In genomic region chr10:88861416-88861815, GRCm38 (mm10) we compare ENCODE assay signal across 28 mouse cellular contexts. TPM values are rescaled to one million over a fixed set of nuclear protein-coding genes. Genes with fewer than 3 reads are reported as not detected.
"Had no signal": no experiment of that assay in that cellular context is flagged by ENCODE, and none has a peak within 500 bp of the region (broad histone marks: within the 10 kb centered on the region; RNA-seq: fewer than 3 reads in every experiment).

No protein-coding gene starts in this region.

- DNase-seq: cerebellum, adult 18-20 months; cerebellum, adult 2 months; cerebellum, adult 8-10 months; cerebellum, adult 9-10 months; cerebellum, adult 9-11 months; cerebellum, postnatal 10 days; cerebellum, postnatal 14 days; cerebellum, postnatal 25 days; cerebellum, postnatal 36 days; embryo, embryonic 11 days; forebrain, postnatal 0 days; gastrocnemius, adult 2 months; gastrocnemius, postnatal 10 days; gastrocnemius, postnatal 14 days; gastrocnemius, postnatal 25 days; gastrocnemius, postnatal 36 days had no signal

- H3K9ac ChIP-seq: embryonic facial prominence, embryonic 12.5 days; embryonic facial prominence, embryonic 13.5 days; embryonic facial prominence, embryonic 15.5 days; forebrain, embryonic 12.5 days; forebrain, embryonic 13.5 days; forebrain, embryonic 15.5 days; forebrain, postnatal 0 days had no signal

- H3K27ac ChIP-seq: embryonic facial prominence, embryonic 10.5 days; embryonic facial prominence, embryonic 12.5 days; embryonic facial prominence, embryonic 13.5 days; embryonic facial prominence, embryonic 15.5 days; forebrain, embryonic 10.5 days; forebrain, embryonic 12.5 days; forebrain, embryonic 13.5 days; forebrain, embryonic 15.5 days; gastrocnemius, adult 2 months had no signal

- H3K4me1 ChIP-seq: embryonic facial prominence, embryonic 10.5 days; embryonic facial prominence, embryonic 12.5 days; embryonic facial prominence, embryonic 13.5 days; embryonic facial prominence, embryonic 15.5 days; forebrain, embryonic 10.5 days; forebrain, embryonic 12.5 days; forebrain, embryonic 13.5 days; forebrain, embryonic 15.5 days had no signal

- H3K27me3 ChIP-seq: embryonic facial prominence, embryonic 12.5 days; embryonic facial prominence, embryonic 13.5 days; embryonic facial prominence, embryonic 15.5 days; forebrain, embryonic 12.5 days; forebrain, embryonic 13.5 days; forebrain, embryonic 15.5 days had no signal

- H3K36me3 ChIP-seq: embryonic facial prominence, embryonic 10.5 days; embryonic facial prominence, embryonic 12.5 days; embryonic facial prominence, embryonic 13.5 days; embryonic facial prominence, embryonic 15.5 days; forebrain, embryonic 10.5 days; forebrain, embryonic 12.5 days; forebrain, embryonic 15.5 days had no signal

- ATAC-seq: forebrain, embryonic 13.5 days; forebrain, embryonic 14.5 days; forebrain, embryonic 15.5 days; forebrain, embryonic 16.5 days; forebrain, postnatal 0 days had no signal

- H3K9me3 ChIP-seq: embryonic facial prominence, embryonic 10.5 days; embryonic facial prominence, embryonic 12.5 days; embryonic facial prominence, embryonic 13.5 days; embryonic facial prominence, embryonic 15.5 days; forebrain, embryonic 10.5 days; forebrain, embryonic 12.5 days; forebrain, embryonic 13.5 days; forebrain, embryonic 15.5 days had no signal

- H3K4me2 ChIP-seq: embryonic facial prominence, embryonic 12.5 days; embryonic facial prominence, embryonic 13.5 days; embryonic facial prominence, embryonic 15.5 days; forebrain, embryonic 12.5 days; forebrain, embryonic 13.5 days; forebrain, embryonic 15.5 days had no signal

- H3K4me3 ChIP-seq: embryonic facial prominence, embryonic 10.5 days; embryonic facial prominence, embryonic 12.5 days; embryonic facial prominence, embryonic 13.5 days; embryonic facial prominence, embryonic 15.5 days; erythroblast, embryonic 14.5 days; forebrain, embryonic 10.5 days; forebrain, embryonic 12.5 days; forebrain, embryonic 13.5 days; forebrain, embryonic 15.5 days; gastrocnemius, adult 2 months had no signal

RNA-seq across cellular contexts. Expression of gene Slc5a8, which starts 24.4 kb away (rescaled TPM):
- polyA plus RNA-seq: cortical plate, adult 2 months; embryonic facial prominence, embryonic 10.5 days; erythroblast, embryonic 14.5 days; forebrain, embryonic 12.5 days; forebrain, embryonic 13.5 days had no signal
